Mouse (Mus musculus): Measurements from ENCODE around the gene Tmem29.
"Not testable (repeated sequence)": the region's sequence is repeated elsewhere in the genome, so short reads cannot be mapped to it uniquely, and the experiment has no call there.

Gene Tmem29

GRCm38 (mm10) chrX:150458766-150459350 lies at the start of gene Tmem29:
Gene Tmem29, minus strand, starts transcription at chrX:150459154.
- DNase-seq, result peak; percentile 94

DNA sequence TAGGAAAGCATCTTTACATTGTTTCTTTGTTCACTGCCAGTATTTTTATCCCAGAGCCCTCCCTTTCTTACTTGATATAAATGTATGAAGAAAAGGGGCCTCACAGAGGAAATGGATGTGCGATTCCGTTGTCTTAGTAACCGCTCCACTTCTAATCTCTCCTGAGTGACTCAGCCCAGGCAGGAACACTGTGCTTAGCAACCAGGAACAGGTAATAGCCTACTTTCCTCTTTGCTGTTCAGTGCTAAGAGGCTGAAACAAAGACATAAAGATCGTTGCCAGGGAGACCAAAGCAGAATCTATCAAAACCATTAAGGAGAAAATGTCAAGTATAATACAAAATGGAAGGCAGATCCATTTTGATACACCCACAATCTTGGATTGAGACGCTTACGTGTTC lies 49.7 kb upstream of the Tmem29 start:
- DNase-seq, result no peak

DNA sequence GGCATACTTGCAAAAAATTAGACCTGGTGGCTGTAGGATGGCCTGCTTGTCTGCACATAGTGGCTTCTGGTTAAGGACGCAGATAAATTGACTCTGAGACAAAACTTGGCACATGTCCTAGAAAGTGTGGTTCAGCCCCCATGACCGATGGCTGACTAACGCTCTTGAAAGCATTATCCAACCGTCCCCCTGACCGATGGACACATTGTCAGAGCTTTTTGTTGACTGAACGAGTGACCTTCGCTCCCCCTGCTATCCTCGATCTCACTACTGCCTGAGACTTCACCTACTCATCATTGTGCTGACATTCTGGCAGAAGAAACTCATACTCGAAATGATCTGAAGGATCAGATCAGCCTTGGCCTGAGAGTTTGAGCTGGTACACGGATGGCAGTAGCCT lies 28.9 kb upstream of the Tmem29 start:
- DNase-seq, result not testable (repeated sequence)

DNA sequence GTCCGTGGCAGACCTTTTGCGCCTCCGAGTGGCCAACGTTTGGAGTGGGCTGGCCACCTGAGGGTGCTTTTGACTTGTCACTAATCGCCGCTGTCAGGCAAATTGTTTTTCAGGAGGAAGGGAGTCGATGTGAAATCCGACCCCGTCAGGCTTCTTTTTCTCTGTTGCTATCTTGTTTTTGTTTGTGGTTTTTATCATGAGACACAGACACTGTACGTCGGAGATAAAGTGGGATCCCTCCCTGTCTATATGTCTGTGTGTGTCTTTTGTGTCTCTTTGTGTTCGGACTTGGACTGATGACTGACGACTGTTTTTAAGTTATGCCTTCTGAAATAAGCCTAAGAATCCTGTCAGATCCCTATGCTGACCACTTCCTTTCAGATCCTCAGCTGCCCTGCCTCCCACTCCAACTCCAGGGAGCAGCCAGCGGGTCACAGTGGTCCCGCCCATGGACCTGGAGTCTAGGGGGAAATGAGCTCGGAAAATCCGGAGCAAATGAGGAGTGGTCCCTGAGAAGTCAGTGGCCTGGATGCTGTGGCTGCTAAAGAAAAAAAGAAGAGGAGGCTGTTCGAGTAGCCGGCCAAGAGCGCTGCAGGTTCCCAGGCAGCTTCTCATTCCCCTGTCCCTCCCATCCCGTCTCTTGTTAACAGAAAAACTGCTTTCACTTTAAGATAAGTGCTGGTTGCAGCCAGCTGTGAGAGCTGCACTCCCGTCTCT lies 27.5 kb upstream of the Tmem29 start:
- DNase-seq, result not testable (repeated sequence)

DNA sequence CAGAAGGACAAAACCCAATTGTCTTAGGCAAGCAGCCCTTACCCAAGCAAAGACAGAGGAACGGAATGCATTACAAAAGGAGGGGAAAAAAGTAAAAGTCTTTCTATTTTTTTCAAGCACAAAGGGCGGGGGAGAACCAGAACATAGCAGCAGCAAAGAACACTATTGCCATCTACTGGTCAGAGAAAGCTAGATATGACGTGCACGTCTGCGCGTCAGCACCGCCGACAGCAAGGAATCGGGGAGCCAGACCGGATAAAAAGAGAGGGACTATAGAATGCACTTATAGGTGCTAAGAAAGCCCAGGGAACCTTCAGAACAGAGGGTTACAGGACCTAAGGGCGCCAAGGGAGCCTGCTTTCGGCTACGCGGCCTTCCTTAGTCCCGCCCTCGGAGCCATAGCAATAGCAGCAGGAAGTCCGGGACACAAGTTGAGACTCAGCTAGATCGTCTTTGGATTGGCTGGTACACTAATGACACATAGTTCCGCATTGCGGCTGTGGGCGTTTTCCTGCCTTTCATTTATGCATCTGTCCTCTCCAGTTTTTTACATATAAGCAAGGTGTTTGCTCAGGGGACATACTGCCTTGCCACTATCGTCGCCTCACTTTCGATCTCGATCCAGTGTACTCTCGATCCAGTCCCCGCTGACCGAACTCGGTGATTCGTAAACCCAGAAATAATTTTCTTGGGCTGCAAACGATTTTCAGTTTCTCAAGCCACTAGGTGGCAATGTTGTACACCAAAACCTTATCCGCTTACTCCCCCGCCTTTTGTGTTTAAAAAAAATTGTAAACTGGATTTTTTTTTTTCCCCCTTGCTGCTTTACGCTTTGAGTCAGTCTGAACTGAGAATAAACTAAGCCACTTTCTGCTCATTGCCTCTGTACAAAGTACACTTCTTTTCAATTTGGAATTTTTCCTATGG lies 19.2 kb upstream of the Tmem29 start:
- peak; percentile 96 for DNase-seq

DNA sequence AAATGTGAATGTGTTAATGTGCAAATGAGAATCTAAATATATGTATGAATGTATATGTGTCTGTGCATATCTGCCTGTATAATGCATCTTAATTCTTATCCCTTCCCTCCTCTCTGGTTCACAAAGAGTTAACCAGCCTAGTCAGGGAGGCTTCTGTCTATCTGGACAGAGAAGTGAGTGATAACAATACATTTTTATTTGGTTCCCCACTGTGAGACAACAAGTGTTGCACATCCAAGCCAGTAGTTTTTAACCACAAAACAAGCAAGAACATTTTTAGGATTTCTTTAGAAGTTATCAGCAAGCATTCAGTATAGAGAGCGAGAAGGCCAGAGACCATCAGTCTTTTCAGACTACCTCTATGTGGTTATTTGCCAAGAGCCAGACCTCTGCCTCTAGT lies 12.5 kb upstream of the Tmem29 start:
- no peak for DNase-seq

DNA sequence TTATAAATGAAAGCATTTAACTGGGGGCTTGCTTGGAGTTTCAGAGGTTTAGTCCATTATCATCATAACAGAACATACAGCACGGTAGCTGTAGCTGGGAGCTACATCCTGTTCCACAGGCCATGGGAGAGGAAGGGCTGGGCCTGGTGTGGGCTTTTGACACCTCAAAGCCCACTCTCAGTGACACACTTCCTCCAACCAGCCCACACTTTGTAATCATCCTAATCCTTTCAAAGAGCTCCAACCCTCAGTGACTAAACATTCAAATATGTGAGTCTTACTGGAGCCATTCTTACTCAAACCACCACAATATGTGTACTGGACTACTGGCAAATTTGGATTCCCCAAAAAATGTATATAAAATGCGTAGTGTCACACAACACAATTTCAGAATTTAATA lies 9.3 kb upstream of the Tmem29 start:
- DNase-seq, result no peak

DNA sequence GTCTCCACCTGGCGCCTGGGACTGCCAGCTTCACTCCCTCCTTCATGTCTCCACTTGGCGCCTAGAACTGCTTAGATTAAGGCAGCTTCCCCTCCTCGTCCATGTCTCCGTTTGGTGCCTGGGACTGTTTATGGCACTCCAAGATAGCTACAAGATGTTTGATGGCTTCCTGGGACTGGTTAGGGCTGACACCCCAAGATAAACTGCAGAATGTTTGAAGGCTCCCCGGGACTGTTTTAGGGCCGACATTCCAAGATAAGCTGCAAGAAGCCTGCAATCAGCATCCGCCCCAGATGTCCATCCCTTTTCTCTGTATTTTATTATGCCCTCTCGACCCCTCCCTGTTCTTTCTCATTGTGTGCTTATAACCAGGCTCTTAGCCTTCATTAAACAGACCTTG lies 7.9 kb upstream of the Tmem29 start:
- DNase-seq, result not testable (repeated sequence)

- DNase-seq, result no peak
Observed at GRCm38 (mm10) chrX:150460143-150460542, 1.2 kb upstream of the Tmem29 start.

DNA sequence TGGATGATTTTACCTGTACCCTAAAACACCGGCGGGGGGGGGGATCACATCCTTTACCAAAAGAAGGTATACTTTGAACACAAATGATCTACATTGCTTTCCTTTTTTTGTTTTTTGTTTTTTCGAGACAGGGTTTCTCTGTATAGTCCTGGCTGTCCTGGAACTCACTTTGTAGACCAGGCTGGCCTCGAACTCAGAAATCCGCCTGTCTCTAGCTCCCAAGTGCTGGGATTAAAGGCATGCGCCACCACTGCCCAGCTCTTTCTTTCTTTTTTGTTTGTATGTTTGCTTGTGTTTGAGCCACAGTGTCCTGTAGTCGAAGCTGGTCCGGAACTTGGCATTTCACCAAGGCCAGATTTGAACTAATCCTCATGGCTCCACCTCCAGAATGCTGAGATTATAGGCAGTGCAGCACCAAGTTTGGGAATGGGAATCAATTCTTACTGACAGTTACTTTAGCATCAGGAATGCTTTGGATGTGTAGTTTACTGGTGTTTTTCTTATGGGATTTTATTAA lies 515 bp upstream of the Tmem29 start:
- peak; percentile 57 for DNase-seq

DNA sequence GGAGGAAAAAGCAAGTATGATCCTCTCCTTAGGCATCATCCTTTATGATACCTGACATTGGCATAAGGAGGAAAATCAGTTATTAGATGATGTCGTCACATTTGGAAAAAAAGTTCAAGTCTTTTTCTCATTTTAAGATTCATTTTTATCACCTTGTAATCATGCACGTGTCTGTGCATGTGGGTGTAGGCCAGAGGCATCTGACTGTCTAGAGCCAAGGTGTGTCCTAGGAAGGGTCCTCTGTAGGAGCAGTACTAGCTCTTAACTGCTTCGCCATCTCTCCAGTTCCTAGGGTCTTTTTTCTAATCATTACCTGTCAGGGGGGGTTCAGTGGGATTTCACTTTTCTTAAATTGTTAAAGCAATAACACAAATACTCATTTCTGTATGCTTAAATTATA lies 818 bp downstream of the Tmem29 start:
- no peak for DNase-seq

DNA sequence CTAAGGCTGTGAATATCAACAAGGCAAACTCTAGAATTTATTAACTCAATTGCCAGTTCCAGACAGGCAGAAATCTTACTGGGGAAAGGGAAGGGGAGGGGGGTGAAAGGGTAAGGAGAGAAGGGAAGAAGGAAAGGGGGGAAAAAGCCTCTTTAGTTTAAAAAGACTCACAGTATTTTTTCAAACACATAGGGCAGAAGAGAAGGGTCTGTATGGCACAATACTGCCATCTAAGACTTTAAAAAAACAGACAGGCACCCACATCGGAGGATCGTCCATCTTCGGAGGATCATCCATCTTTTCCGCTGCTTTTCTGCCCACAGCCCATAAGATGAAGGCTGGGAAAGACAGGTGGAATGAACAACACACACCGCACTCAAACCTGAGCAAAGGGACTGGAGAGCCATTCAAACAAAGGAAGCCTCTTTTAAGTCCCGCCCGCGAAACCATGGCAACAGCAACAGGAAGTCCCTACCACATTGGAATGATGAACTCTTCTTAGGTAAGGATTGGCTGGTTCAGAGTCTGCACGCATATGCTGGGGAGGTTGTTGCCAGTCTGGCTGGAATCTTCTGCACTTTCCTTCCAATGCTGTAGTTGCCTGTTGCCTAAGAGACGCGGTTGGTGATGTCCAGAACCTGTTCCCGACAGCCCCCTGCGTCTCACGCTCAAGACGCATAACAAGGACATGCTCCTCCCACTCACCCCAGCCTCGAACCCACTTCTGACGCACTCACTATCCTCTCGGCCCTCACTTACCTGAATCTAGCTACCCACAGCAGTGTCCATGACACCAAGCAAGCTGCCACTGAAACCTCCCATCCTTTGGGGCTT lies 18.2 kb downstream of the Tmem29 start:
- DNase-seq, result peak; percentile 89

GRCm38 (mm10) chrX:150436373-150436772 lies 22.6 kb downstream of the Tmem29 start:
- DNase-seq, result no peak

DNA sequence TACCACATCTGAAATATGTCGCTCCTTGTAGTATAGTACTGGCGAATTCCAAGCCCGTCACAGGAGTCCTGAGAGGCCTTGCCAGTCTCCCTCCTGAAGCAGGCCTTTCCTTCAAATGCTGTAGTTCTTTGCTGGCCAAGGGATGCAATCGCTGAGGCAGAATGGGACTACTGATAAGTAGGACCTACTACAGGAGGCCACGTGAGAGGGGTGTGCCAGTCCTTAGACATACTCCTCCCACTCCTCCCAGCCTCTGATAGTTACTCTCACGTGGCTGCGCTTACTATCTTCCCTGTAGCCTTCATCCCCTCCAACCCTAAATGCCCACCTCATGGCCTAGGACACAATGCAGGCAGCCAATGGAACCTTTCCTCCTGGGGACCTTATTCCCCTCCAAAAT lies 23.6 kb downstream of the Tmem29 start:
- DNase-seq, result no peak

- DNase-seq, result no peak
Observed at GRCm38 (mm10) chrX:150413505-150413904, 45.4 kb downstream of the Tmem29 start.

Data from retina, postnatal 1 day (tissue).